Mouse (Mus musculus) lung, postnatal 10 days (tissue): ENCODE measurements around the gene Chl1.

Experiments
- DNase-seq: peaks from one replicate; pipeline ENCODE4 v3.0.0; 2021

The Chl1 gene

GRCm38 (mm10) chr6:103543753-103544152 is 33.4 kb downstream of the Chl1 start:
- no peak for DNase-seq

- no peak for DNase-seq
These were observed 35.9 kb downstream of the Chl1 start for GRCm38 (mm10) chr6:103546314-103546713.

GRCm38 (mm10) chr6:103549929-103550328 is 39.5 kb downstream of the Chl1 start:
- no peak for DNase-seq

GRCm38 (mm10) chr6:103558037-103558893 is 47.9 kb downstream of the Chl1 start:
- no peak for DNase-seq

- DNase-seq, result peak; percentile 20
These were observed 48.5 kb downstream of the Chl1 start for GRCm38 (mm10) chr6:103558894-103559225.

- no peak for DNase-seq
These were observed 49.0 kb downstream of the Chl1 start for GRCm38 (mm10) chr6:103559344-103559743.

GRCm38 (mm10) chr6:103564811-103565210 is 54.4 kb downstream of the Chl1 start:
- DNase-seq, result no peak

GRCm38 (mm10) chr6:103567247-103567646 is 56.9 kb downstream of the Chl1 start:
- no peak for DNase-seq

- DNase-seq, result no peak
These were observed 62.3 kb downstream of the Chl1 start for GRCm38 (mm10) chr6:103572659-103573058.

GRCm38 (mm10) chr6:103584224-103584623 is 73.8 kb downstream of the Chl1 start:
- no peak for DNase-seq

GRCm38 (mm10) chr6:103585667-103586066 is 75.3 kb downstream of the Chl1 start:
- no peak for DNase-seq

- DNase-seq, result no peak
These were observed 75.7 kb downstream of the Chl1 start for GRCm38 (mm10) chr6:103586081-103586480.

- DNase-seq, result no peak
These were observed 91.7 kb downstream of the Chl1 start for GRCm38 (mm10) chr6:103602070-103602469.

- no peak for DNase-seq
These were observed 100.3 kb downstream of the Chl1 start for GRCm38 (mm10) chr6:103610656-103611055.

GRCm38 (mm10) chr6:103612626-103613025 is 102.2 kb downstream of the Chl1 start:
- no peak for DNase-seq

- no peak for DNase-seq
These were observed 103.3 kb downstream of the Chl1 start for GRCm38 (mm10) chr6:103613714-103614113.

- peak; percentile 3 for DNase-seq
These were observed 105.7 kb downstream of the Chl1 start for GRCm38 (mm10) chr6:103615924-103616602.

GRCm38 (mm10) chr6:103620880-103621279 is 110.5 kb downstream of the Chl1 start:
- no peak for DNase-seq

GRCm38 (mm10) chr6:103622117-103622713 is 111.8 kb downstream of the Chl1 start:
- DNase-seq, result no peak

GRCm38 (mm10) chr6:103632856-103633255 is 122.5 kb downstream of the Chl1 start:
- no peak for DNase-seq

- no peak for DNase-seq
These were observed 146.4 kb downstream of the Chl1 start for GRCm38 (mm10) chr6:103656778-103657177.

- DNase-seq, result no peak
These were observed 148.8 kb downstream of the Chl1 start for GRCm38 (mm10) chr6:103659173-103659572.

- no peak for DNase-seq
These were observed 154.8 kb downstream of the Chl1 start for GRCm38 (mm10) chr6:103665206-103665605.
